Mouse (Mus musculus) liver, postnatal 0 days (tissue): ENCODE measurements around the gene Odf3b. TPM values are rescaled to one million over a fixed set of nuclear protein-coding genes. Genes with fewer than 3 reads are reported as not detected.

Experiments used
- ATAC-seq: fragments of 200-750 bp; cut with Nextera tagmentation; 2 replicates; pipeline ENCODE4 v1.8.0; 2017; ENCODE audit warnings: mild to moderate bottlenecking, moderate library complexity
- DNase-seq: peaks from one replicate; pipeline ENCODE4 v3.0.0-alpha.2; 2016
- H3K27ac ChIP-seq: fragments of 300-500 bp; sonication (generic); 2 replicates; pipeline ENCODE4 v1.5.1; 2014; ENCODE audit warnings: antibody characterized with exemption, moderate library complexity, mild to moderate bottlenecking, low read depth
- H3K27me3 ChIP-seq: fragments of 300-500 bp; sonication (generic); 2 replicates; pipeline ENCODE4 v1.6.1; 2014; ENCODE audit warnings: low read length, control low read depth, mixed read lengths; ENCODE audit not compliant: insufficient read depth
- H3K36me3 ChIP-seq: fragments of 300-500 bp; sonication (generic); replicated peaks from 2 replicates; pipeline ENCODE4 v1.6.1; 2014; ENCODE audit warnings: mild to moderate bottlenecking, control low read depth, low read length, moderate library complexity, mixed read lengths; ENCODE audit not compliant: insufficient read depth
- H3K4me1 ChIP-seq: fragments of 300-500 bp; sonication (generic); 2 replicates; pipeline ENCODE4 v1.6.1; 2014; ENCODE audit warnings: antibody characterized with exemption, mild to moderate bottlenecking, control low read depth; ENCODE audit not compliant: insufficient read depth
- H3K4me2 ChIP-seq: fragments of 300-500 bp; sonication (generic); 2 replicates; pipeline ENCODE4 v1.6.1; 2014; ENCODE audit warnings: low read depth, mild to moderate bottlenecking, low read length, moderate library complexity, mixed read lengths
- H3K4me3 ChIP-seq: fragments of 300-500 bp; sonication (generic); 2 replicates; pipeline ENCODE4 v1.5.1; 2014; ENCODE audit warnings: low read depth, low read length
- H3K9ac ChIP-seq: fragments of 300-500 bp; sonication (generic); replicated peaks from 2 replicates; pipeline ENCODE4 v1.6.1; 2014; ENCODE audit warnings: mild to moderate bottlenecking, moderate library complexity
- H3K9me3 ChIP-seq: fragments of 300-500 bp; sonication (generic); 2 replicates; pipeline ENCODE4 v1.6.1; 2016; ENCODE audit warnings: mild to moderate bottlenecking, control low read depth, low read length, mixed read lengths
- CTCF ChIP-seq: sonication (generic); IDR thresholded peaks from 2 replicates; pipeline ENCODE4 v1.5.1; 2016; ENCODE audit warnings: antibody characterized with exemption, low read depth
- EP300 ChIP-seq: IDR thresholded peaks from 2 replicates; pipeline ENCODE4 v1.6.1; 2016; ENCODE audit warnings: antibody characterized with exemption, low read depth, mild to moderate bottlenecking
- WGBS: fragments of 180-500 bp; shearing (Covaris S2); extraction: QIAGEN DNeasy Blood & Tissue Kit; methylation state at CpG from one replicate; pipeline ENCODE4 v1.1.7; 2014; ENCODE audit not compliant: insufficient replicate concordance; 5-methylcytosine and 5-hydroxymethylcytosine counted together
- polyA plus RNA-seq: library from polyadenylated mRNA; unstranded; fragments of >200 nt; fragmentation: Nextera tagmentation; extraction: Ambion mirVana; gene quantifications from 2 replicates; pipeline ENCODE4 v1.2.1, GENCODE M21; 2015

The Odf3b gene
- polyA plus RNA-seq: 1.8 and 2.0 TPM in 2 replicates

DNA sequence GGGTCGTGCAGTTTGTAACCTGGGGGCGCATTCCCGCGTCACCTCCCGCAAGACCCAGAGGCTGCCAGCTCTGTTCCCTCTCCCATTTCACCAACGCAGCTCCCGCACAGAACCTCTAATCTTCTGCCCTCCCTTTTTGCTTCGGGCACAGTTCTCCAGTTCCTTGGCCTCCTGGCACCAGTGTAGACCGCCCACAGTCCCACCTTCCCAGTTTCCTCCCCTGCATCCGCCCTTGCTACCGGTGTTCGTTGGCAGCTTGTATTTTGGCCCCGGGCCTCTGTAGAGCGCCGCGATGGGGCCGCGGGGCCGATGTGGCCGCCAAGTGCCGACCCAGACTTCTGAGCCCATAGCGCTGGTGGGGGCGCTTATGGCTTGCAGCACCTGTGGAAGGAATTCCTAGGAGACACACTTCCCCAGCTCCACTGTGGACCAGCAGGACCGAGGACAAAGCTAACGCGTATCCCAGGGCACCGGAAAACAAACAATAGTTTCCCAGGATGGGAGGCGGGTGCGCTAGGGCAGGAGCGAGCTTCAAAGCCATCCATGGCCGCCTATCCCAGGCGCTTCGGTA, at the start of gene Odf3b:
Gene Odf3b (minus strand): TSS at position 452 of the 571 bp plus-strand sequence.
- no peaks in the 10 kb centered on the region for H3K36me3 ChIP-seq
- H3K9me3 ChIP-seq: no peaks in the 10 kb centered on the region
- TF ChIP-seq CTCF (0 out of 2 replicates have a peak, but pooled peaks have one; percentile 2), EP300 (no peak)
- ATAC-seq (peak; percentile 11; the same call in 1 of the 2 replicates), DNase-seq (peak; percentile 36)
- H3K4me3 ChIP-seq: peak within 1 kb of the TSS; percentile 36
- peak within 1 kb of the TSS; percentile 74 for H3K4me2 ChIP-seq
- WGBS: 2% methylated on average over 33 of the region's 33 CpGs
- H3K27me3 ChIP-seq: peaks cover 27% of the 10 kb centered on the region
- H3K9ac ChIP-seq: peak within 1 kb of the TSS; percentile 13
- H3K4me1 ChIP-seq: peaks cover 25% of the 10 kb centered on the region
- peak within 1 kb of the TSS; percentile 22; the same call in 1 of the 2 replicates for H3K27ac ChIP-seq

GRCm38 (mm10) chr15:89428136-89428790, 49.2 kb upstream of the Odf3b start:
- no peak for DNase-seq
- 86% methylated on average over 19 of the region's 19 CpGs for WGBS

GRCm38 (mm10) chr15:89426716-89427115, 47.6 kb upstream of the Odf3b start:
- no peak for DNase-seq

More at GRCm38 (mm10) chr15:89428136-89428790, 49.2 kb upstream of the Odf3b start:
- H3K4me1 ChIP-seq: peaks cover 15% of the 10 kb centered on the region
- H3K4me2 ChIP-seq: peak overlapping the region; percentile 97
- no peak for ATAC-seq
- H3K4me3 ChIP-seq: peak overlapping the region; percentile 92
- peaks cover 19% of the 10 kb centered on the region for H3K36me3 ChIP-seq
- H3K9me3 ChIP-seq: no peaks in the 10 kb centered on the region
- H3K27ac ChIP-seq: peak overlapping the region; percentile 100; the same call in 1 of the 2 replicates
- H3K27me3 ChIP-seq: no peaks in the 10 kb centered on the region
- H3K9ac ChIP-seq: peak overlapping the region; percentile 97; the same call in 1 of the 2 replicates
- TF ChIP-seq EP300 (no peak), CTCF (no peak)

GRCm38 (mm10) chr15:89425711-89426121, 46.6 kb upstream of the Odf3b start, which contains the start of gene Cpt1b:
Gene Cpt1b (minus strand): TSS chr15:89425863.
- WGBS: 62% methylated on average over 6 of the region's 6 CpGs
- DNase-seq (peak; percentile 53), ATAC-seq (peak; percentile 6)
- H3K9me3 ChIP-seq: no peaks in the 10 kb centered on the region
- peak; percentile 60 for TF ChIP-seq EP300
- no peak for TF ChIP-seq CTCF
- no peaks in the 10 kb centered on the region for H3K27me3 ChIP-seq
- peak within 1 kb of the TSS; percentile 76 for H3K27ac ChIP-seq
- no peak within 1 kb of the TSS for H3K4me3 ChIP-seq
- peaks cover 26% of the 10 kb centered on the region for H3K36me3 ChIP-seq
- peaks cover 10% of the 10 kb centered on the region for H3K4me1 ChIP-seq
- H3K4me2 ChIP-seq: peak within 1 kb of the TSS; percentile 59
- H3K9ac ChIP-seq: peak within 1 kb of the TSS; percentile 50; the same call in 1 of the 2 replicates

More at GRCm38 (mm10) chr15:89426716-89427115, 47.6 kb upstream of the Odf3b start:
- Histone ChIP-seq H3K9me3 (no peaks in the 10 kb centered on the region), H3K4me2 (no peak overlapping the region), H3K36me3 (peaks cover 24% of the 10 kb centered on the region), H3K9ac (no peak overlapping the region), H3K27me3 (no peaks in the 10 kb centered on the region), H3K27ac (no peak overlapping the region), H3K4me3 (no peak overlapping the region), H3K4me1 (peaks cover 15% of the 10 kb centered on the region)
- 91% methylated on average over 10 of the region's 10 CpGs for WGBS
- no peak for ATAC-seq
- TF ChIP-seq EP300 (no peak), CTCF (no peak)

DNA sequence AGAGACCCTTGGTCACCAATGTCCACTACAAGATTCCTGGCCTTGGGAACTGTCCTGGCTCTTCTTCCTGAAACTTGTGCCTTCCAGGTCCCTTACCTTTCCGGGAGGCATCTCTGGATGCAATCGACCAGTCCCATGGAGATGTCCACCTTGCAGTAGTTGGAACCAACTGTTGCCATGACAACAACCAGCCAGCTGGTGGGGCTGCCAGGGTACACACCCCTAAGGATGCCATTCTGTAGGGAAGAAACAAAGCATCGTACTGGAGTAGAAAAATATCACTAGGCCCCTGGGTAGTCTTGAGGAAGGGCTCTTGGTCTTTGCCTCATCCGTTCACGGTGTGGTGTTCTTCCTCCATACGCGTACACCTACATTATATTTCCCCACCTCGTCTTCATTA, 45.5 kb upstream of the Odf3b start:
- no peaks in the 10 kb centered on the region for H3K27me3 ChIP-seq
- H3K27ac ChIP-seq: no peak overlapping the region
- no peak overlapping the region for H3K9ac ChIP-seq
- H3K36me3 ChIP-seq: peaks cover 30% of the 10 kb centered on the region
- 83% methylated on average over 8 of the region's 8 CpGs for WGBS
- no peak for ATAC-seq
- H3K4me3 ChIP-seq: no peak overlapping the region
- TF ChIP-seq CTCF: no peak
- no peak for TF ChIP-seq EP300
- peaks cover 6% of the 10 kb centered on the region for H3K4me1 ChIP-seq
- H3K9me3 ChIP-seq: no peaks in the 10 kb centered on the region
- H3K4me2 ChIP-seq: no peak overlapping the region
- no peak for DNase-seq

GRCm38 (mm10) chr15:89421938-89422337, 42.9 kb upstream of the Odf3b start:
- TF ChIP-seq CTCF: no peak
- no peak for TF ChIP-seq EP300
- 89% methylated on average over 9 of the region's 9 CpGs for WGBS
- H3K4me3 ChIP-seq: no peak overlapping the region
- H3K36me3 ChIP-seq: peaks cover 37% of the 10 kb centered on the region
- H3K9me3 ChIP-seq: no peaks in the 10 kb centered on the region
- no peak overlapping the region for H3K4me2 ChIP-seq
- DNase-seq: no peak
- no peaks in the 10 kb centered on the region for H3K27me3 ChIP-seq
- H3K4me1 ChIP-seq: no peaks in the 10 kb centered on the region
- H3K9ac ChIP-seq: no peak overlapping the region
- ATAC-seq: no peak
- no peak overlapping the region for H3K27ac ChIP-seq
